Mouse (Mus musculus): ENCODE data around the gene Hspa1l. TPM values are rescaled to one million over a fixed set of nuclear protein-coding genes. Genes with fewer than 3 reads are reported as not detected.
A peak's percentile ranks its signal among the peaks of the same experiment; 100 is the strongest.
"Not testable (repeated sequence)": the region's sequence is repeated elsewhere in the genome, so short reads cannot be mapped to it uniquely, and the experiment has no call there.

Hspa1l gene
- total RNA-seq, 2 experiments from 2014 or later, result 11.6 to 14.8 TPM

GRCm38 (mm10) chr17:34999871-35000716, 27.6 kb downstream of the Hspa1l start:
- DNase-seq, result not testable (repeated sequence)

GRCm38 (mm10) chr17:35000717-35001451, 28.4 kb downstream of the Hspa1l start, which contains the start of gene Vars:
Vars (plus strand) TSS chr17:35000987.
- intact Hi-C loops (cut with DNase I; ENCODE audit: low total_unique reads), result no loop called here
- DNase-seq, result peak; percentile 90

More at GRCm38 (mm10) chr17:34999871-35000716, 27.6 kb downstream of the Hspa1l start:
- intact Hi-C loops (cut with DNase I; ENCODE audit: low total_unique reads), result not testable (repeated sequence)

GRCm38 (mm10) chr17:35001452-35002152, 29.1 kb downstream of the Hspa1l start:
- intact Hi-C loops (cut with DNase I; ENCODE audit: low total_unique reads), result no loop called here
- DNase-seq, result peak; percentile 47

GRCm38 (mm10) chr17:35002153-35002865, 29.8 kb downstream of the Hspa1l start:
- no peak for DNase-seq
- intact Hi-C loops (cut with DNase I; ENCODE audit: low total_unique reads), result no loop called here

GRCm38 (mm10) chr17:35003022-35003838, 30.7 kb downstream of the Hspa1l start:
- no peak for DNase-seq
- intact Hi-C loops (cut with DNase I; ENCODE audit: low total_unique reads), result no loop called here

GRCm38 (mm10) chr17:35004075-35004717, 31.7 kb downstream of the Hspa1l start:
- DNase-seq, result no peak
- intact Hi-C loops (cut with DNase I; ENCODE audit: low total_unique reads), result no loop called here

GRCm38 (mm10) chr17:35005158-35005557, 32.7 kb downstream of the Hspa1l start:
- intact Hi-C loops (cut with DNase I; ENCODE audit: low total_unique reads), result no loop called here

GRCm38 (mm10) chr17:35005902-35006301, 33.4 kb downstream of the Hspa1l start:
- intact Hi-C loops (cut with DNase I; ENCODE audit: low total_unique reads), result not testable (repeated sequence)

More at GRCm38 (mm10) chr17:35005158-35005557, 32.7 kb downstream of the Hspa1l start:
- no peak for DNase-seq

GRCm38 (mm10) chr17:35007387-35007991, 35.0 kb downstream of the Hspa1l start:
- DNase-seq, result no peak
- intact Hi-C loops (cut with DNase I; ENCODE audit: low total_unique reads), result no loop called here

More at GRCm38 (mm10) chr17:35005902-35006301, 33.4 kb downstream of the Hspa1l start:
- DNase-seq, result not testable (repeated sequence)

GRCm38 (mm10) chr17:35009586-35009985, 37.1 kb downstream of the Hspa1l start:
- DNase-seq, result no peak
- intact Hi-C loops (cut with DNase I; ENCODE audit: low total_unique reads), result no loop called here

- no peak for DNase-seq
- intact Hi-C loops (cut with DNase I; ENCODE audit: low total_unique reads), result no loop called here
Observed at GRCm38 (mm10) chr17:35011440-35011839, 38.9 kb downstream of the Hspa1l start.

GRCm38 (mm10) chr17:35012430-35012829, 39.9 kb downstream of the Hspa1l start:
- intact Hi-C loops (cut with DNase I; ENCODE audit: low total_unique reads), result no loop called here
- DNase-seq, result no peak

GRCm38 (mm10) chr17:35013221-35013620, 40.7 kb downstream of the Hspa1l start:
- intact Hi-C loops (cut with DNase I; ENCODE audit: low total_unique reads), result no loop called here
- DNase-seq, result no peak

GRCm38 (mm10) chr17:35015296-35015695, 42.8 kb downstream of the Hspa1l start:
- intact Hi-C loops (cut with DNase I; ENCODE audit: low total_unique reads), result loop anchor here (5.0 kb wide), 1 partner anchor 87 kb away; no protein-coding TSS in a partner anchor
- no peak for DNase-seq

- DNase-seq, result peak; percentile 40
- intact Hi-C loops (cut with DNase I; ENCODE audit: low total_unique reads), result loop anchor here (5.0 kb wide), 1 partner anchor 86 kb away; no protein-coding TSS in a partner anchor
Observed at GRCm38 (mm10) chr17:35016376-35016775, 43.9 kb downstream of the Hspa1l start, which contains the start of gene Vwa7. Vwa7 (plus strand) TSS chr17:35016579.

- intact Hi-C loops (cut with DNase I; ENCODE audit: low total_unique reads), result loop anchor here (5.0 kb wide), 1 partner anchor 85 kb away; no protein-coding TSS in a partner anchor
- DNase-seq, result no peak
Observed at GRCm38 (mm10) chr17:35016791-35017705, 44.5 kb downstream of the Hspa1l start.

All from gastrocnemius, postnatal 14 days (tissue).